Mouse (Mus musculus): ENCODE measurements around the gene Gm5269. TPM values are rescaled to one million over a fixed set of nuclear protein-coding genes. Genes with fewer than 3 reads are reported as not detected.

Gene Gm5269
- total and polyA plus RNA-seq, 3 experiments: not detected

GRCm38 (mm10) chr1:45881228-45881832 is 8.7 kb downstream of the Gm5269 start:
- no peak for DNase-seq

- no peak for DNase-seq
Measured at GRCm38 (mm10) chr1:45877463-45877862, 12.6 kb downstream of the Gm5269 start.

- no peak for DNase-seq
Measured at GRCm38 (mm10) chr1:45876450-45877198, 13.4 kb downstream of the Gm5269 start.

- no peak for DNase-seq
Measured at GRCm38 (mm10) chr1:45875640-45876039, 14.4 kb downstream of the Gm5269 start.

DNA sequence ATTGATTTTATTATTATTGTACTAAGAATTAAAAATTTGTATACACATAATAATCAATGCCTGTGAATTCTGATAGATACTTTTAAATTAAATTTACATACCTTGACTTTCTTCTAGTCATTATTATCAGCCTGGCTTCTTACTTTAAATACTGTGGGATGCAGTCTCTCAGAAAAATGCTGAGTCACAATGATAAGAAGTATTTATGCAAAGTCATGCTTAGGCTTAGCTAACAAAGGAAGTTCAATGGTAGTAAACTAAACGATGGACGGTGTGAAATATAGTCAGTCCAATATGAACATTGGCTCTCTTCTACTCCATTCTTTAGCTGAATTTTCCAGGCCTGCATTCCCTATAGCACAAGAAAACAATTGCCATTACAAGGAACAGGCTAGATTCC is 16.8 kb downstream of the Gm5269 start:
- no peak for DNase-seq

DNA sequence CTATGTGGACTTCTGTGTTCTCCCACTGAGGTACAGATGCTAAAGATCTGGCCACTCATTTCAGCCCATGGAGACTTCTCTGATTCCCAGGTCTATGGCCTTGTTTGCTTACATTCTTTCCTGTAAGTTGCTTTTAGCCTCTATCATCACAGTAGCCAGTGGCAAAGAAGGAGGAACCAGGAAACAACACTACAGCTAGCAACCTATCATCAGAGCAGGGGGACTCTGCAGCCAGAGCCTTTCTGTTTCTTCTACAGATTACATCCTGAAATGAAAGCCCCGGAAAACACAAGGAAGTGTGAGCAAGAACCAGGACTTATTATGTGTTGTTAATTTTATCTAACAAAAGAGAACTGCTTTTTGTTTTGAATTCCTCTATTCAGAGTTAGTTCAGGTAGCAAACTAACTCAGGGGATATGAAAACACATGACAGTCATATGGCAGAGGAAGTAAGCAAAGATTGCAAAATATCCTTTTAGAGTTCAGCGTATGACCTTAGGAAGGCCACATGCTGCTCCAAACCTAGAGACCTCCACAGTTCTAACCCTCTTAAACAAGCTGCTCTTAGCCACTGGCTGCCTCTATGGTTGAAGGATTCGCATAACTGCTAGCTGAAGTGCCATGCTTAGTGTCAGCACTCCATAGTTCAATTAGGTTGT is 21.5 kb downstream of the Gm5269 start:
- DNase-seq: no peak

- no peak for DNase-seq
Measured at GRCm38 (mm10) chr1:45868050-45868449, 22.0 kb downstream of the Gm5269 start.

- DNase-seq: no peak
Measured at GRCm38 (mm10) chr1:45866288-45867018, 23.6 kb downstream of the Gm5269 start.

DNA sequence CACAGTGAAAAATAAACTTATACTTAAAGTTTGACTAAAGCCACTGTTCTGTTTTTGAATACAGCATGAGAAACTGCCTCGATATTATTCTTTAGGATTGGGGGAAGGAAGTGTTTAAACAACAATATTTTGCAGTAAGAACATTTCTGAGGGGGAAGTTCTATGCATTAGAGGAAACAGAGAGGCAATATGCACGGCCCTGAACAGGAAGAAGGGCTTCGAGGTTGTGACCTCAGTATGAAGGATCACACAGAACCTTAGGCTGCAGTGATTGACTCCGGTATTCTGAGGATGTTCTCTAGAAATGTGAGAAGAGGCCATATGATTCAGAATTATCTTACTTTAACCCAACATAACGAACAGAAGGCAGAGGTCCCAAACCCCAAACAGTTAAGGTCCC is 24.3 kb downstream of the Gm5269 start:
- no peak for DNase-seq

DNA sequence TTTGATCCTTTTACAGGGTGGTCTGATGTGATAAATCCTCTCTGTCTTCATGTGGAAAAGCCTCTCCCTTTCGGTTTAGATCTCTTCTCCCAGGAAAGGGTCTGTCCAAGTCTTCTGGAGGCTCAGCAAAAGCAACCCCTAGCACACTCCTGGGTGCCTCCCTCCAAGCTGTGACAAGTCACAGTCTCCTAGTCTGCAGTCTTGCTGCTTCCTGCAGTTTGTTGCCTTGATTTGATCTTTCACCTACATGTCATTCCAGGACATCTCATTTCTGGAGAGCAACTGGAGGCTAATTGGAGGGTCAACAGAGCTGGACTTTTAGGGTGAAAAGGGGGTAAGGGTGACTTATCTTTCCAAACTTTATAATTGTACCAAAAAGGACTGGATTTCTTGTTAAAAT is 24.8 kb downstream of the Gm5269 start:
- DNase-seq: no peak

- DNase-seq: peak; percentile 23
Measured at GRCm38 (mm10) chr1:45864564-45865014, 25.5 kb downstream of the Gm5269 start.

DNA sequence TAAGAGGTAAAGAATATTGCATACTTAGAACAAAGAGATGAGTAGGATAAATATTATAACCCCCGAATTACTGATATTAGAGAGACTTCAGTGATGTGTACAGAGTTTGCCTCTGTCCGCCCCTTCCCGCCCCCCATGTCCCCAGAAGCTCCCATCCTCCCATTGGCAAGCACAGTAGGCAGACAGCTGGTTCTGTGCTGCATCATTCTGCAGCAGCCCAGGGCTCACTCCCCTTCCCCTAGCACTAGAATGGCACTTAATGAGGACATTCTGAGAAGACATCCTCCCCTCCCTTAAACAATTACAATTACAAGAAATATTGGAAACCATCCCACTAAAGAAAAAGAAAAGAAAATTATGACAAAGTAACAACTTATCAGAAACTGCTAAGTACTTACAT is 26.4 kb downstream of the Gm5269 start:
- DNase-seq: no peak

GRCm38 (mm10) chr1:45861162-45861561 is 28.9 kb downstream of the Gm5269 start:
- no peak for DNase-seq

- DNase-seq: no peak
Measured at GRCm38 (mm10) chr1:45860349-45860748, 29.7 kb downstream of the Gm5269 start.

DNA sequence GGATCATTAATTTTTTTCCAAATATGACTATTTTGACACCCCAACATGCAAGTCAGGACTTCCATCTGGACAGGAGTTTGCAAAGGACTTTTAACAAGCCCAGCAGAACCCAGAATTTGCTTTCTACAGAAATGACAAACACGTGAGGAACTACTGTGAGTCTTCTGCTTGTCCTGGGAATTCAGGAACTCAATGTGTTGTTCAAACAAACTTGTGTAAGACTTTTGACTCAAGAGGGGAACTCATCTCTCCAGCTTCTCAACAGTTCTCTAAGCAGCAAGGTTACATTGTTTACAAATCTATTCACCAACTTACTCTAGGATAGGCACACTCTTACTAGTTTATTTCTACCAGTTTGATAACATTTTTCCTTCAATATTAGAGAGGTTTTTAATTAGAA is 32.0 kb downstream of the Gm5269 start:
- DNase-seq: no peak

GRCm38 (mm10) chr1:45845466-45845865 is 44.6 kb downstream of the Gm5269 start:
- DNase-seq: no peak

Other genes with a start within 250 kb of the Gm5269 start
- gene Wdr75, start 95.1 kb downstream of the Gm5269 start, total RNA-seq (2021): 10 to 100 TPM; 42.3 to 43.4 TPM
- 28.8 and 30.9 TPM in 2 replicates for gene Wdr75, start 95.1 kb downstream of the Gm5269 start, polyA plus RNA-seq (2012; rRNA removed)
- 10 to 100 TPM in 1 of 2 experiments, 1 to 10 TPM in 1; 5.2 to 12.6 TPM for gene Slc40a1, start 36.2 kb upstream of the Gm5269 start, total RNA-seq (2021)
- 1.5 and 1.7 TPM in 2 replicates for gene Slc40a1, start 36.2 kb upstream of the Gm5269 start, polyA plus RNA-seq (2012; rRNA removed)
- 1 to 10 TPM; 1.8 to 1.9 TPM for gene Dnah7b, start 176.0 kb upstream of the Gm5269 start, total RNA-seq (2021)
- 0.64 and 1.4 TPM in 2 replicates for gene Dnah7b, start 176.0 kb upstream of the Gm5269 start, polyA plus RNA-seq (2012; rRNA removed)